Mouse (Mus musculus): ENCODE results near the gene Pdap1. TPM values are rescaled to one million over a fixed set of nuclear protein-coding genes. Genes with fewer than 3 reads are reported as not detected.
"Not testable (repeated sequence)": the region's sequence is repeated elsewhere in the genome, so short reads cannot be mapped to it uniquely, and the experiment has no call there.

Pdap1 gene
- total RNA-seq, 4 experiments from 2014 or later = 30.2 to 50.2 (median 42.8) TPM

GRCm38 (mm10) chr5:145083201-145083600 lies 56.8 kb downstream of the Pdap1 start:
- not testable (repeated sequence) for DNase-seq (ENCODE audit: low spot score)

- no peak for DNase-seq (ENCODE audit: low spot score)
These were observed 58.0 kb downstream of the Pdap1 start for GRCm38 (mm10) chr5:145081866-145082613.

Other genes with a start within 250 kb of the Pdap1 start
- 10 to 100 TPM; 29.5 to 34.9 (median 30.3) TPM for gene Smurf1, start 174.4 kb downstream of the Pdap1 start, total RNA-seq (2022)
- not detected for gene Gm4871, start 107.5 kb downstream of the Pdap1 start, total RNA-seq (2022)
- gene 1700018F24Rik, start 97.2 kb downstream of the Pdap1 start, total RNA-seq (2022) = not detected
- 10 to 100 TPM; 59.9 to 67.2 (median 63.8) TPM for gene Arpc1a, start 56.4 kb downstream of the Pdap1 start, total RNA-seq (2022)
- gene Kpna7, start 56.2 kb downstream of the Pdap1 start, total RNA-seq (2022) = not detected
- gene Arpc1b, start 26.0 kb downstream of the Pdap1 start, total RNA-seq (2022) = 10 to 100 TPM; 46.0 to 70.3 (median 55.0) TPM
- gene Bud31, start 124 bp upstream of the Pdap1 start, total RNA-seq (2022) = 10 to 100 TPM; 53.1 to 60.7 (median 57.3) TPM
- 10 to 100 TPM; 26.0 to 29.3 (median 26.9) TPM for gene Ptcd1, start 26.9 kb upstream of the Pdap1 start, total RNA-seq (2022)
- 10 to 100 TPM; 10.0 to 12.4 (median 12.0) TPM for gene Cpsf4, start 27.0 kb upstream of the Pdap1 start, total RNA-seq (2022)
- 1,000 to 10,000 TPM; 1,197 to 1,936 (median 1,535) TPM for gene Atp5j2, start 51.8 kb upstream of the Pdap1 start, total RNA-seq (2022)
- gene Zkscan14, start 61.6 kb upstream of the Pdap1 start, total RNA-seq (2022) = 1 to 10 TPM; 5.7 to 8.2 (median 6.5) TPM
- gene Zkscan5, start 64.3 kb upstream of the Pdap1 start, total RNA-seq (2022) = 10 to 100 TPM in 1 of 4 experiments, 1 to 10 TPM in 3; 8.2 to 10.1 (median 9.2) TPM
- 10 to 100 TPM; 29.1 to 31.3 (median 30.2) TPM for gene Zfp655, start 91.5 kb upstream of the Pdap1 start, total RNA-seq (2022)
- gene Zscan25, start 140.3 kb upstream of the Pdap1 start, total RNA-seq (2022) = 10 to 100 TPM in 3 of 4 experiments, 1 to 10 TPM in 1; 8.4 to 11.9 (median 10.7) TPM
- not detected for gene Cyp3a57, start 205.0 kb upstream of the Pdap1 start, total RNA-seq (2022)

All from heart, adult 8-10 months (tissue).